Mouse (Mus musculus) inflammation-experienced regulatory T-cells, adult 6 months (primary cell): Measurements from ENCODE around the gene Bex4. TPM values are rescaled to one million over a fixed set of nuclear protein-coding genes. Genes with fewer than 3 reads are reported as not detected.

ENCODE experiments used
- polyA plus RNA-seq, 3 experiments: library from polyadenylated mRNA; unstranded; fragments of 100-300 nt; shearing (Covaris generic); gene quantifications; one replicate each; pipeline ENCODE4 v1.2.1; 2017

Bex4 gene
- polyA plus RNA-seq, 3 experiments from 2014 or later: not detected

Other genes starting within 250 kb of the Bex4 start
- 1 to 10 TPM; 5.5 to 8.4 (median 6.0) TPM for gene Arxes2, start 145.2 kb upstream of the Bex4 start, polyA plus RNA-seq
- gene Arxes1, start 105.6 kb upstream of the Bex4 start, polyA plus RNA-seq: not detected
- gene Bex2, start 70.8 kb upstream of the Bex4 start, polyA plus RNA-seq: 1 to 10 TPM in 1 of 3 experiments, under 1 TPM in 2; 0.55 to 1.2 (median 0.98) TPM
- not detected for gene Nxf3, start 53.7 kb upstream of the Bex4 start, polyA plus RNA-seq
- 1 to 10 TPM in 1 of 3 experiments, not detected in 2; 1.2 TPM for gene Tceal8, start 33.3 kb downstream of the Bex4 start, polyA plus RNA-seq
- gene Tceal5, start 64.9 kb downstream of the Bex4 start, polyA plus RNA-seq: not detected
- gene Tceal7, start 75.8 kb downstream of the Bex4 start, polyA plus RNA-seq: not detected
- not detected for gene Bex1, start 76.5 kb downstream of the Bex4 start, polyA plus RNA-seq
- 10 to 100 TPM; 59.1 to 92.8 (median 64.8) TPM for gene Tceal9, start 106.1 kb downstream of the Bex4 start, polyA plus RNA-seq
- gene Bex3, start 131.3 kb downstream of the Bex4 start, polyA plus RNA-seq: 100 to 1,000 TPM in 1 of 3 experiments, 10 to 100 TPM in 2; 63.7 to 102 (median 77.7) TPM